Mouse (Mus musculus) stomach, postnatal 0 days (tissue): ENCODE results near the gene Plce1.

Experiments
- CTCF ChIP-seq: IDR thresholded peaks from 2 replicates; pipeline ENCODE4 v1.5.1; 2016; ENCODE audit warnings: antibody characterized with exemption, low read depth, mild to moderate bottlenecking, moderate library complexity
- EP300 ChIP-seq: optimal IDR thresholded peaks from 2 replicates; pipeline ENCODE3; 2016; ENCODE audit warnings: antibody characterized with exemption

DNA sequence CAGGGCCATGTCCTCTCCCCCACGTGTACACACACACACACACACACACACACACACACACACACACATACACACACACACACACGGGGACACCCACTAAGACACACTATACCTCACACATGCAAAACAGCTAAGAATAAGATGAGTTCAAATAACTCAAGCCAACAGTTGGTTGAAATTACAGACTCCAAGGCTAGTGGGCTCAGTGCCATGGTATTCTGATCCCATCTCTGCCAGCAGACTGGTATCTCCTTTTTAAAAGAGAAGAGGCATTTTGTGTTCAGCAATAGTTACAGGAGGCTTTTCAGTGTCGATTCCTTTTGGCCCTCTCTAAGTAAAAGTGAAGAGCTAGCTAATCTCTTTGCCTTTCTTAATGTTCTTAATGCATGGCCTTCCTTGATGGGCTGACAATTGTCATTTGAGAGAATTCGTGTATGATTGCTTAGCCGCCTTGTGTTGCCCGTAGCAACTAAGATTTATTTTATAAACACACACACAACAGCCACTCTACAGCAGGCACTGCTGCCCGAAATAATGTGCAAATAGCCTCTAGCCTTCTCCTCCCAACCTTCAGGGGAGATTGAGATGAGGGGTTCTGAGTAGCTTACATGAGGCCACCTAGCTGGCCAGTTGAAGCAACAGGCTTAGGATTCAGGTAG lies 111.8 kb downstream of the Plce1 start:
- no peak for TF ChIP-seq CTCF
- TF ChIP-seq EP300: no peak
